Mouse (Mus musculus): ENCODE measurements around the gene Actr1b.

Actr1b gene

GRCm38 (mm10) chr1:36714311-36714710 lies at the start of gene Actr1b:
Actr1b (minus strand) TSS chr1:36714422.
- in situ Hi-C loops (cut with MboI, MseI), result no loop called here

GRCm38 (mm10) chr1:36761568-36761967 lies 47.3 kb upstream of the Actr1b start, which contains the start of gene Zap70:
Zap70 (plus strand) TSS chr1:36761798.
- in situ Hi-C loops (cut with MboI, MseI), result no loop called here

- in situ Hi-C loops (cut with MboI, MseI), result no loop called here
These were observed 46.8 kb upstream of the Actr1b start for GRCm38 (mm10) chr1:36761061-36761460.

GRCm38 (mm10) chr1:36760401-36760800 lies 46.2 kb upstream of the Actr1b start:
- in situ Hi-C loops (cut with MboI, MseI), result no loop called here

GRCm38 (mm10) chr1:36759076-36759475 lies 44.9 kb upstream of the Actr1b start:
- in situ Hi-C loops (cut with MboI, MseI), result no loop called here

GRCm38 (mm10) chr1:36758553-36758952 lies 44.3 kb upstream of the Actr1b start:
- in situ Hi-C loops (cut with MboI, MseI), result no loop called here

- in situ Hi-C loops (cut with MboI, MseI), result no loop called here
These were observed 39.9 kb upstream of the Actr1b start for GRCm38 (mm10) chr1:36753932-36754675.

- in situ Hi-C loops (cut with MboI, MseI), result loop anchor here (10.0 kb wide), 1 partner anchor 62 kb away; the partner anchor contains the start of gene Fam178b
These were observed 32.2 kb upstream of the Actr1b start for GRCm38 (mm10) chr1:36746452-36746851.

GRCm38 (mm10) chr1:36745661-36746060 lies 31.4 kb upstream of the Actr1b start:
- in situ Hi-C loops (cut with MboI, MseI), result loop anchor here (10.0 kb wide), 1 partner anchor 61 kb away; the partner anchor contains the start of gene Fam178b

- in situ Hi-C loops (cut with MboI, MseI), result loop anchor here (10.0 kb wide), 1 partner anchor 60 kb away; the partner anchor contains the start of gene Fam178b
These were observed 30.2 kb upstream of the Actr1b start for GRCm38 (mm10) chr1:36744268-36744944.

GRCm38 (mm10) chr1:36743046-36743445 lies 28.8 kb upstream of the Actr1b start:
- in situ Hi-C loops (cut with MboI, MseI), result loop anchor here (10.0 kb wide), 1 partner anchor 58 kb away; the partner anchor contains the start of gene Fam178b

GRCm38 (mm10) chr1:36739231-36739630 lies 25.0 kb upstream of the Actr1b start:
- in situ Hi-C loops (cut with MboI, MseI), result no loop called here

GRCm38 (mm10) chr1:36737300-36737699 lies 23.1 kb upstream of the Actr1b start:
- in situ Hi-C loops (cut with MboI, MseI), result no loop called here

GRCm38 (mm10) chr1:36724057-36724431 lies 9.8 kb upstream of the Actr1b start:
- in situ Hi-C loops (cut with MboI, MseI), result no loop called here

GRCm38 (mm10) chr1:36723146-36724056 lies 9.2 kb upstream of the Actr1b start:
- in situ Hi-C loops (cut with MboI, MseI), result no loop called here

- in situ Hi-C loops (cut with MboI, MseI), result no loop called here
These were observed 4.6 kb upstream of the Actr1b start for GRCm38 (mm10) chr1:36718786-36719185.

GRCm38 (mm10) chr1:36711104-36711503 lies 3.1 kb downstream of the Actr1b start:
- in situ Hi-C loops (cut with MboI, MseI), result no loop called here

GRCm38 (mm10) chr1:36709854-36710280 lies 4.4 kb downstream of the Actr1b start, which contains the start of gene 4933424G06Rik:
4933424G06Rik (plus strand) TSS chr1:36710149.
- in situ Hi-C loops (cut with MboI, MseI), result no loop called here

- in situ Hi-C loops (cut with MboI, MseI), result no loop called here
These were observed 5.0 kb downstream of the Actr1b start for GRCm38 (mm10) chr1:36709055-36709853.

GRCm38 (mm10) chr1:36708626-36709025 lies 5.6 kb downstream of the Actr1b start:
- in situ Hi-C loops (cut with MboI, MseI), result no loop called here

- in situ Hi-C loops (cut with MboI, MseI), result no loop called here
These were observed 6.4 kb downstream of the Actr1b start for GRCm38 (mm10) chr1:36707797-36708196.
